Mouse (Mus musculus) cerebellum, adult 18-20 months (tissue): ENCODE measurements around the gene Klhl2.
A peak's percentile ranks its signal among the peaks of the same experiment; 100 is the strongest.

Source experiments
- DNase-seq, 2 experiments: peaks; one replicate each; pipeline ENCODE4 v3.0.0; 2021

Gene Klhl2

DNA sequence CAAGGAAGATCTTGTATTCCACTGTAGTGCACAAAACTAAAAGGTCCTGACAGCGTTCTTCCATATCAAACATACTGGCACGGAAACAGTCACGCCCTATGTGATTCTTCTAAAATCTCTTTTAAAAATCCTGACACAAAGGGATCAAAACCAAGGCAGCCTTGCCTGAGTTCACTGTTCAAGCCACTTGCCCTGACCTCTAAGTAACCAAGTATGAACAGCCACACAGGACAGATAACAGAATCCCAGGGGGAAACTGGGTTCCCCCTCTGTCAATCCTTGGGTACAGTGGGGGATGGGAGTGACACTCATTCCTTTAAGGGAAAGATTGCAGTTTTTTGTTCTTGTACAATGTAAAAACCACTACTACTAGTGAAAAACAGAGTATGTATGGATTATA is 19.9 kb downstream of the Klhl2 start:
- no peak for DNase-seq

DNA sequence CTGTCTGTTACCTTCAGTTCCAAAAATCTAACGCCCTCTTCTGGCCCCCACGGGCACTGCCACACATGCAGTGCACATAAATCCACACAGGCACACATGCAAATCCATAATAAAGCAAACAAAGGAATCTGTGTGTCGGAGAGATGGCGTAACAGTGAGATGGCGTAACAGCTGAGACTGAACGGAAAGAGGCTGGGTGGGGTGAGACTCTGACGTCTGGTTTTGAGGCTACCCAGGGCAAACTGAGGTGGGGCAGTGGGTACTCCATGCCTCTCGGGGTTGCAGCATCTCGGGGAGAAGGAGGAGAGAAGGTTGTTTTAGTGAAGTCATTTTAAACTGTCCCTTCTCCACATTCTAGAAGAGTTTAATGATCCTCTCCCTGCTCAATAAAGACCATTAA is 20.4 kb downstream of the Klhl2 start:
- DNase-seq = no peak

GRCm38 (mm10) chr8:64828466-64828865 is 21.4 kb downstream of the Klhl2 start:
- no peak for DNase-seq

DNA sequence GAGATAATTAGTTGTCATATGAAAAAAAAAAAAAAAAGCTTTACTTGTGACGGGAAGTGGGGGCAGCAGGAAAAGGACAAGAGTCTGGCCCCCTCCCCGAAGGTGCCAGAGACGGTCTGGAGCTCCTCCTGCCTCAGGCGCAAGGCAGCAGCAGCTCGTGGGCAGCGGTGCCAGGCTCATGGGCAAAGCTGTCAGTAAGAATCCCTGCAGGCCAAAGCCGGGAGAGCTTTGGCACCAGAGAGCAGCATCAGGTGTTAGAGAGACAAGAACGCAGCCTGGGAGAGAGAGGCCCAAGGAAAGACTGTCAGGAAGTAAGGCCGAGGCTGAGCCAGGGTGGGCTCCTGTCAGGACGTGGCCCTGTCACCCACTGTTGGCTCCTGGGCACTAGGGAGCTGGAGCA is 22.5 kb downstream of the Klhl2 start:
- DNase-seq = no peak

DNA sequence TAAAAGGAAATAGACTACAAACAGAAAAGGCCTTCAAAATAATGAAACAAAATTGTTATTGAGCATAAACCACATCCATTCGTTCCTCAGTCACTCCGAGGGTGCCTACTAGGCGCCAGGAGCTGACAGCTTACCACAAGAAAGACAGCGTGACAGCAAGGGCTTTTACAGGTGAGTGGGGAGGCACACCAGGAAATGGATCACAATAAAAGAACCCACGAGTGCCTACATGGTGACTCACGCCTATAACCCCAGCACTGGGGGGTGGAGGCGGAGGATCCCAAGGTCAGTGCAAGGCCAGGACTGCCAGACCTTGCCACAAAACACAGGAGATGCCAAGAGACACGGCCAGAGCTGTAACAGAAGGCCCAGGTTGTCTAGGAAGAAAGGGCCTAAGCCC is 23.4 kb downstream of the Klhl2 start:
- no peak for DNase-seq

GRCm38 (mm10) chr8:64823905-64824304 is 25.9 kb downstream of the Klhl2 start:
- DNase-seq = peak; percentile 30 to 41

- DNase-seq = no peak
Measured at GRCm38 (mm10) chr8:64820940-64821339, 28.9 kb downstream of the Klhl2 start.

DNA sequence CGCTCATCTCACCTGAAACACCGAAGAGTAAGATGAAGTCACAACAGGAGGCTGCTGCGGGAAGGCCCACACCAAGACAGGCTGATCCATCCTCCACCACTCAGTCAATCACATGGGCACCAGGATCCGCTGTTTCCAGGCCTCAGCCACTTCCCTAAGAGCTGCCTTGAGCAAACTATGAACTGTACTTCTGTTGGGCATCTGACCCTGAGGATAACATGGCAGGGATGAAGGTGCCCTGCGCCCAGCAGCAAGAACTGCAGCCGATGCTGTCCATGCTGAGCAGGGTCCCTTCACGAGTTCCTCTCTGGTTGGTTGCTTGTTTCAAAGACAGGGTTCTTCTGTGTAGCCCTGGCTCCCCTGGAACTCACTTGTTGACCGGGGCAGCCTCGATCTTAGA is 38.0 kb downstream of the Klhl2 start:
- no peak for DNase-seq

DNA sequence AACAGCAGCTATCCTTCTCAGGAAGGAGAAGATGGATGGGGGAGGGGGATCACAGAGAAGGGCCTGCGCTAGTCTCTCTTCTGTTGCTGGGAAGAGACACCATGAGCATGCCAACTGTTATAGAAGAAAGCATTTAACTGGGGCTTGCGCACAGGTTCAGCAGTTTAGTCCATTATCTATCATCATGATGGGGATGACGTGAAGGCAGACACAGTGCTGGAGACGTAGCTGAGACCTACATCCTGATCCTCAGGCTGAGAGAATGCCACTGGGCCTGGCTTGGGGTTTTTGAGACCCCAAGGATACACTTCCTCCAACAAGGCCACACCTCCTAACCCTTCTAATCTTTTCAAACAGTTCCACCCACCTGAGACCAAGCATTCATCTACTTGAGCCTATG is 38.7 kb downstream of the Klhl2 start:
- no peak for DNase-seq

DNA sequence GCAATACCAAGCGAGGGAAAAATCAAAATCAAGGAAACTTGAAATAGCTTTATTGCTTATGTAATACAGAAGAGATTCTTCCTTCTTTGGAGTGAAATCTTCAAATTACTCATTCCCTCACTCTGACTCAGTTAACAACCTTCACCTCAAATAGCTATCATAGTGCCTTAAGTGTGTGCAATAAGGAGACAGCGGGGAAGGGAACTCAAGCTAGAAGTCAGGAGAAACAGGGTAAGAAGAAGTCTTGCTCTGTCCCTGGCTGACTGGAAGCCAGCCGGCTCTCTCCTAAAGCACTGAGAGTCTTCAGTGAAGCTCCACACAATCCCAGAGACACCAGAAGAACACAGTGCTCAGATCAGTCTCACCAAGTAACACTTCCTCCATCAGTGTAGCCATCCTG is 43.3 kb downstream of the Klhl2 start:
- DNase-seq = no peak

GRCm38 (mm10) chr8:64804971-64805370 is 44.8 kb downstream of the Klhl2 start:
- DNase-seq = no peak

DNA sequence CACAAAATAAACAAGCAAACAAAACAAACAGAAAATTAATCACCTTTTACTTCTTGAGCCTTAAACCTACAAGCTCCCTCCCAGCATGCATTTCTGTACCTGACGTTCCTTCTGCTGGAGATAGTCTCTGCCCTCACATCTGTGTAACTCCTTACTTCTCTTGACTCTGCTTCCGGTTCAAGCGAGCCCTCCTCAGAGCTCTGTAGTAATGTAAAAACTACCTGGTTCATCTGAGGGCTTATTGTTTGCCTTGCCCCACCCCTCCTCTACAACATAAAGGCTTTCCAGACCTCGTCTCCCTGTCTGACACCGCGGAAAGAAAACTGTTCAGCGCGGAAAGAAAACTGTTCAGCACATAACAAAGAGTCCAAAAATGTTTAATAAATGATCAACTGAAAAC is 50.5 kb downstream of the Klhl2 start:
- DNase-seq = no peak

- no peak for DNase-seq
Measured at GRCm38 (mm10) chr8:64798503-64798902, 51.3 kb downstream of the Klhl2 start.

- no peak for DNase-seq
Measured at GRCm38 (mm10) chr8:64797751-64798150, 52.1 kb downstream of the Klhl2 start.

- DNase-seq = no peak
Measured at GRCm38 (mm10) chr8:64791250-64791881, 58.5 kb downstream of the Klhl2 start.

- no peak for DNase-seq
Measured at GRCm38 (mm10) chr8:64790418-64790817, 59.4 kb downstream of the Klhl2 start.

GRCm38 (mm10) chr8:64788715-64789114 is 61.1 kb downstream of the Klhl2 start:
- no peak for DNase-seq

GRCm38 (mm10) chr8:64786801-64787200 is 63.0 kb downstream of the Klhl2 start:
- DNase-seq = no peak

DNA sequence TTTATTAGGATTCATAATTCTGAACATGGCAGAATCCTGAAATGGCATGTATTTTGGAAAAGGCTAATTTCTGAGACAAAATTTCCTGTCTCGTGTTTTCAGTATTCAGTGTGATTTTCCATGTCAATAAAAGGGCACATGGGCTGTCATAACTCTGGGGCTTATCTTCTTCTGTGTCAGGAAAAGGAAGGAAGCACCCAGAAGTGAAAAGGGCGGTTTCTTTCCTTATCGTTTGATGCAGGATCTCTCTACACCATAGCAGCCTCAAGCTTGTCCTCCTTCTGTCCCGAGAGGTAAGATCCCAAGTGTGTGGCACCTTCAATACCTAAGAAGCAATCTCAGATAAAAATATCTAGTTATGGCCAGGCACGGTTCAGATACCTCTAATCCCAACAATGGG is 65.6 kb downstream of the Klhl2 start:
- DNase-seq = no peak

DNA sequence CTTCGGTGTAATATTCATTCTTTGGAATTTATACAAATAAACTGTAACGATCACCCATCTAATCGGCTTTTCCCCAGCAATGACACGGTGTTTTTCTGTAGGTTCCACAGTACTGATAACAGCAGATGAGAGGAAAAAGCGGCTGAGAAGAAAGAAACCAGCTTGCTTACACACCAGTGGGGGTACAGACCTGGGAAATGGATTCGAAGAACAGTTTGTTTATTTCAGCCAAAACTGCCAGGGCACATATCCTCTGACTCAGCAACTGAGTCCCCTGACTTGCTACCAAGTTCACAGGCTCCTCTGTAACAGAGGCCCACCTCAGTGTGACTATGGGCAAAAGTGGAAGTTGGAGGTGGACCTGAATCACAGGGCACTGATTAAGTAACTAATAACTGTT is 67.9 kb downstream of the Klhl2 start:
- no peak for DNase-seq

DNA sequence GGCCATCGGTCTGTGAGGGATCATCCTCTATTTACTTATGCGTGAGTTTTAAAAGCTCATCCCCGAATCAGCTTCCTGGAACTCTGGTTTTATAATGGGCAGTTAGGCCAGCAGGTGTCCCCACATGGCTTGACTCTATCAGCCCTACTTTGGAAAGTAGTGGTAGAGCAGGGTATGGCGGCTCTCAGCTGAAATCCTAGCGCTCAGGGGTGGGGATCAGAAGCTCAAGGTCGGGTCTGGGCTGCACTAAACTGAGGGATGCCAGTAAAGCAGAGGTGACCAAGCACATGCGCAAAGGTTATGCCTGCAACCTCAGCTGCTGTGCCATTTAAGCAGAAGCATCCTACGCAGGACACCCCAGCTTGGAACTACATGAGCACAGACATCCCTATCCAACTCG is 71.9 kb downstream of the Klhl2 start:
- no peak for DNase-seq

GRCm38 (mm10) chr8:64774136-64774535 is 75.7 kb downstream of the Klhl2 start:
- no peak for DNase-seq

DNA sequence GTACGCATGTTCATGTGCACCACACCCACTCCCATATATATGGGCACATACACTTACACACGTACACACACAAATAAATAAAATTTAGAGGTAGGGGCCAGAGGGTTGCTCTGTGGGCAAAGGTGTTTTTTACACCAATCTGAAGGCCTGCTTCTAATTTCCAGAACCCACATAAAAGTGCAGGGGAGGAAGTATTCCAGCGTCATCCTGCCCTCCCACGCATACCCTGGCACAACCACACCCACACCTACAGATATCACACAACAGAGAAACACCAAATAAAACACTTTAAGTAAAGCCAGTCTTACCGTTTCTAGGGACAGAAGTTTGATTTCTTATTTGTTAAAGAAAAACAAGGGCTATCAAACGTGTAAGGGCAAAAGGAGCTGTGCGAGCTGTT is 79.0 kb downstream of the Klhl2 start:
- DNase-seq = no peak

- no peak for DNase-seq
Measured at GRCm38 (mm10) chr8:64769586-64769985, 80.2 kb downstream of the Klhl2 start.

DNA sequence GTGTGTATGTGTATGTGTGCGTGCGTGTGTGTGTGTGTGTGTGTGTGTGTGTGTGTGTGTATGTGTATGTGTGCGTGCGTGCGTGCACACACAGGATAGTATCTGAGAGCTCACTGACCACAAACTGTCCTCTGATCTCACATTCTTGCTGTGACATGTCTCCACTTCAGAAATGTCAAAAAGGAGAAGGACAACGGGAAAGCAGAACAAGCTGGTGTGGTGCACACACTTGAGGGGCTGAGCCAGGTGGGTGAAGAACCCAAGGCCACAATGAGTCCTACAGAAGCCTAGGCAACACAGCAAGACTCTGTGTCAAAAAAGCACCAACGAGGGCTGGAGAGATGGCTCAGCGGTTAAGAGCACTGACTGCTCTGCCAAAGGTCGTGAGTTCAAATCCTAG is 81.2 kb downstream of the Klhl2 start:
- no peak for DNase-seq

DNA sequence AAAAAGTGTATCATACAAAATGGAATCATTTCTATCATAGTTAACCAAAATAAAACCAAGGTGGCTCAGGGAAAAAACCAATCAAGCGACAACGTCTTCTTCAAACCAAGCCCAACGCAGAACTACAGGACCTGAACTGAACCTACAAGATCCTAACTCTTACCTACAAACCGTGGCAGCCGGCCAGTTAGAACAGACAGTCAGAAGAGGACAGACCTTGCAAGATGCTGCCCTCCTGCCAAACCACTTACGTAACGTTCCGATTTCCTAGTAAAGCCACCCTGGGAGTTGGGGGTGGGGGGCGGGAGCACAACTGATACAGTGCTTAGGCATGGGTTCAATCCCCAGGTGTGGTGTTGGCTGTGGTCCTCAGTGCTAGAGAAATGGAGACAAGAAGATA is 82.8 kb downstream of the Klhl2 start:
- DNase-seq = peak; percentile 40 to 50
